Mouse (Mus musculus): ENCODE results near the gene Abhd17c.
"Not testable (repeated sequence)": the region's sequence is repeated elsewhere in the genome, so short reads cannot be mapped to it uniquely, and the experiment has no call there.

The Abhd17c gene

DNA sequence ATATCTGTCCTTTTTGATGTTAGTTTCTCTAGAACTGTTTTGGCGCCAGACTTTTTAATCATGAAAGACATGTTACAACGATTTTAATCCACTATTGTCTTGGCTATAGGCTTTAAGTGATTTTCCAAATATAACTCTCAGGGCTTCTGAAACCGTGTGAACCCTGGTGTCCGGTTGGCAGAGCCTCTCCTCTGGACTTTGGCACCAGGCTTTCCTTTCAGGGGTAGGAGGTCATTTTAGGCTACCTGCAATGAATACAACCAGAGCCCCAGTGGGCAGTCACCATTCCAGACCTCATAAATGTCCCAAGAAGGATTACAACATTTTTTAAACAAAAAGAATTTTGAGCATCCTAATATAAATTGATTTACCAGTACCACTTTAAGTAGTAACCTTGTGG, 1.1 kb upstream of the Abhd17c start:
- DNase-seq (ENCODE audit: low spot score): no peak

DNA sequence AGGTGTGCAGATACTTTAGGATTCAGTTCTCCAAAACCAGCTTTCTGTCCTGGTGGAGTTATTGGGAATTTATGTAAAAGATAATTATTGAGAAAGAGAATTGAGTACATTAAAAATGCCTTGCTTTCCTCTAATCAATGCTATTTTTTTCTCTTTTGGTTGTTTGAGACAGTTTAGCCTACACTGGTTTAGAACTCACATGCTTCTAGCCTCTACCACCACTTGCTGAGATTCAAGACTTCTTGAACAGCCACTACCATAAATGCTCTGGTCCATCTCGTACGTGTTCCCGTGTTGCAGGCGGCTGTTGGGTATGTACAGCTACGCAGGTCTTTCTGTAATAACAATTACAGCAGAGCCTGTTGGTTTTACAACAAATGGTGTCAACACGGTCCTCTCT, 681 bp upstream of the Abhd17c start:
- no peak for DNase-seq (ENCODE audit: low spot score)

DNA sequence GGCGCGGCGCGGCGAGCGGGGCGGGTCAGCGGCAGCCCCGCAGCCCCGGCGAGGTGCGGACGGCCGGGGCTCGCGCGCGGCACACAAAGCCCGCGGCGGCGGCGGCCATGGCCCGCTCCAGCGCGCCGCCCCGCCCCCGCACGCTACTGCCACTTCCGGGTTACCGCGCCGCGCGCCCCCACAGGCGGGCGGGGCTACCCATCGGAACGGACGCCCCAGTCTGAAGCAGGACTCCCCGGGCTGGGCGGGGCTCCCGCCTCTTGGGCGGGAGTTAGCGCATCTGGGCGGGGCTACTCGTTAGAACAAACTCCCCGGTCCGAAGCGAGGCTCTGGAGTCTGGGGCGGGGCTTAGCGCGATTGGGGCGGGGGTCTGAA, 254 bp upstream of the Abhd17c start:
- DNase-seq (ENCODE audit: low spot score): peak; percentile 96

DNA sequence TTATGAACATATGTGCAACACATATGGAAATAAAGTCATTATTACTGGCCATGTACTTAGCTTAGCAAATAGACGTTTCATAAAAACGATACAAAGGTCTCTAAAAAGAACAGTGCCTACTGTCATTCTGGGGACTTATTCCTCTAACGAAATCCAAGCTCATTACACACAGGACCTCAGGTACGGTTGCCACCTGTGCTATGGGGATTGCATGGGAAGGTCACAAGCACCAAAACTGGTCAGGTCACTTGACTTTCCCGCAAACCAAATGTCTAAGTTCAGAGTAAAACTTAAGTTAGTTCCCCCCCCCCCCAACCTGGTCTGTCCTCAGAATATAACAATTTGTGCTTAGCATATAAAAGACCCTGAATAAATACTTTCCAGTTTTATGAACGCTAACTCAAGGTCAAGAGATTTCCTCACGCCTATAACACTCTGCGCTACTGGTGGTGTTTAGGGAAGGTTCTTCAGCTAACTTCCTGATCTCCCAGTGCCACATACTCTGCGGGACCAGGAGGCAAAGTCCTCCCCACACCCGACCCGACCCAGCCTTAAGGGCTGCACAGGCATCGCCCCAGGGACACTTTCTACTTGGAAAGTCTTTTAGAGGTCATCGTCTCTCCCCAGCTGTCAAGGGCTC, 1.2 kb downstream of the Abhd17c start:
- no peak for DNase-seq (ENCODE audit: low spot score)

DNA sequence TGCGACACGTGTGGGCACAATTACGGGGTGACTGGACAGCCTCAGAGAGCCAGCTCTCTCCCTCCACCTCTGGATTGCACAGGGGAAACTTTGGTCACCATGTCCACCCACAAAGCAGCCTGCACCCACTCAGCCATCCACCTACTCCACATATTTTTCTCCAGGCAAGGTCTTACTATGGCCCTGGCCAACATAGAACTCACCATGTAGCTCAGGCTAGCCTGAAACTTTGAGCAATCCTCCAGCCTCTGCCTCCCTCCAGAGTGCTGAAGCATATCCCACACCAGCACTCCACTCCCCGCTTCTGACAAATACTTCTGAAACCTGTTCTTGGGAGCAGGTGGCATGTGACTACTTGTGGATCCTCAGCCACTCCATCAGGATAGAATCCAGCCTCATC, 1.9 kb downstream of the Abhd17c start:
- no peak for DNase-seq (ENCODE audit: low spot score)

DNA sequence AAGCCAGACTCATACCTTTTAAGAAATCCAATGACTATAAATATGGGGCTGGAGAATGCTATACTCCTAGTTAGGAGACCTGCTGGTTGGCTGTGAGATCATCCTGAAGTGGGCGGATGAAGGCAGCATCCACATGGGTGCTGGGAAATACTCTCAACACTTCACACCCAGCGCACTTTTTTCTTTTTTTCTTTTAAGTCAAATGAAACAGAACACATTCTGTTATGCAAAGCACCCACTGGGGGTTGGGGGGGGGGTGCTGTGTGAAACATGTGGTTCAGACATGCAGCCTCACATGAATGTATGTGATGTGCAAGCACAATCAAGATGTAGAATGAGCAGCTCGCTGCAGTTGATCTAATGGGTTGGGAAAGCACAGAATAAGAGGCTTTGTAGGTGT, 2.8 kb downstream of the Abhd17c start:
- no peak for DNase-seq (ENCODE audit: low spot score)

DNA sequence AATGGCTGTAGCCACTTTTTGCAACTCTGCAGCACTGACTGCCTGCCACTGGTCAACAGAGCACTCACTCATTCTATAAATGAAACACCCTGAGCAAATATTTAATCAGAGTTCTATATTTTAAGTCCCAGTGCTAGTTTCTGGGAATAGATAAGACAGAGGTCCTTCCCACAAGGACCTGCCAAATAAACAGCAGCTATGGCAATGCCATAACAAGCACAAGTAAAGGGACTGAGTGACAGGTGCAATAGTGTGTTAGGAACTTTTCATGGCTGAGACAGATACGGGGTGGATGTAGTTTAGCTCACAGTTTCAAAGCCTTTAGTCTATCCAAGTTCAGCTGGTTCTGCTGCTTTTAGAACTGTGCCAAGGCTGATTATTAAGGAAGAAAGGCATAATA, 3.9 kb downstream of the Abhd17c start:
- no peak for DNase-seq (ENCODE audit: low spot score)

DNA sequence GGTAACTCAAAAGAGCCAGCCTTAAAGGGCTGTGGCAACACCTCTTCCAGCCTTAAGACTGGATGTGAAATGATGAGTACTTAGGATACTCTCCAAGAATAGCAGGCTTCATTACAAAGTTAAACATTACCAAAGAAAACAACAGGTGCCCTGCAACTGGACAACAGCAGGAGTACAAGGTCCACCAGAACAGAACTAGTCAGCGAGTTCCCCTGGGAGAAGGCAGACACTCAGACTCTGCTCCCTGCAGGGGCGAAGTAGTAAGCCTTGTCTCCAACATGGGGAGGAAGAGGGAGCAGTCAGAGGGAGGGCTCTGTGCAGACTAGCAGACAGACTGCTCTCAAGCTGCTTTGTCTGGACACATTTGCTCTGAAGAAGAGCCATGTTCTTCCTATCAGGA, 6.1 kb downstream of the Abhd17c start:
- DNase-seq (ENCODE audit: low spot score): peak; percentile 85

DNA sequence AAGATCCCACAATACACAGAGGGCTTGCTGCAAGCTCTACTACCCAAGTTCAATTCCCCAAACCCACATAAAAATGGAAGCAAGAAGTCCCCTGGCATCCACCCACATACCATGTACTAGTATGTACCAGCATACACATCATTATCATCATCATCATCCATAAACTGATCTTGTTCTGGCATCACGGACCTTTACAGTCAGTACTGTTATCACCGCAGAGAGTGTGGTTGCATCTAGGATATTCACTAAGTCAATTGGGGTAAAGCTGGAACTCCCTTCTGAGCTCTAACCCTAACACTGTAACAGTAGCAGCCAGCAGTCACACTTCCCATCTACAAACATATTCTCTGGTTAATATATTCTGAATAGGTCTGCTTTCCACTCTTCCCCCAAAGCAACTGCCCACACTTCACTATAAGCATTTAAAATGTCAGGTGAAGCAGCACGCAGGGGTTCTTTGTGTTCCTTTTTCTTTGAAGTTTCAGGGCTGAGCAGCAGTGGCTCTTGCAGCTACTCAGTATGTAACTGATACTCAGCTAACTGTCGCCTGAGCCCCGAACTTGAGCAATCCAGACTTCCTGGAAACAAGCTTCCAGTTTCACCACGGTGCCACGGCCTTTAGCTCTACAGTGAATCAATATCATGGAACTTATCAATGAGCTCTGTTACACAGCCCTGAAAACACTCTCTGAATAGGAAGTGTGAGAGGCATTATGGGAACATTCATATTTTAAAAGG, 8.8 kb downstream of the Abhd17c start:
- DNase-seq (ENCODE audit: low spot score): no peak

DNA sequence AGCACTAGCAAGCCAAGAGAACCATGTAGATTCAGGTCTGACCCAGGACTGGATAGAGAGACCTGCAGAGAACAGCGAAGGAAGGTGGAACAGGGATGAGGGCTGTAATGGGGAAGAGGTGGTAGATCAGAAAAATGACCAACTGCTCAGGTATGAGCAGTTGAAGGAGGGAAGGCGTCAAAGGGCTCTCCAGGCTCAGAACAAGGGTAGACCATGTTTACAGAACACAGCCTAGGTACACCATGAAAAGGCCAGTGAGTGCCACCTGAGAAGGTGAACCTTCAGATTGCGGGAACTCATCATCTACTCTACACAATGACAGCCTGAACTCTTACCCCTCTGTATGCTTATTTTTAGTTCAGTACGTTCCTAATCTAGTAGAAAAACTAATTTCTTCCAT, 9.5 kb downstream of the Abhd17c start:
- DNase-seq (ENCODE audit: low spot score): no peak

DNA sequence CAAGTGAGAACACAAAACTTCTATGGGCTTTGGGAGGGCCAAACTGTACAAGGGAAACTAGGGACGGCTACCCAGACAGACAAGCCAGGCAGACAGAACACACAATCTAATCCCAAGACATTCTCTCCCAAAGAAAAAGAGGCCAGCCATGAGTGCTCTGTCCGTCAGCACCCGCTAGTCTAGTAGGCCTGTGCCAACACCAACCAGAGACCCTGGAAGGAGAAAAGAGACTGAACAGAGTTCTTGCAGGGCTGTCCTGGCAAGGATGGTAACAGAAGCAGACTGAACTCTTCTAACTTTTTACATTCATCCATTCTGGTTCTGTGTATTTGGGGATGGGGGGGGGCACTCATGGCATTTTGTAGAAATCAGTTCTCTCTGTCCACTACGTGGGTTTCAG, 12.1 kb downstream of the Abhd17c start:
- DNase-seq (ENCODE audit: low spot score): no peak

DNA sequence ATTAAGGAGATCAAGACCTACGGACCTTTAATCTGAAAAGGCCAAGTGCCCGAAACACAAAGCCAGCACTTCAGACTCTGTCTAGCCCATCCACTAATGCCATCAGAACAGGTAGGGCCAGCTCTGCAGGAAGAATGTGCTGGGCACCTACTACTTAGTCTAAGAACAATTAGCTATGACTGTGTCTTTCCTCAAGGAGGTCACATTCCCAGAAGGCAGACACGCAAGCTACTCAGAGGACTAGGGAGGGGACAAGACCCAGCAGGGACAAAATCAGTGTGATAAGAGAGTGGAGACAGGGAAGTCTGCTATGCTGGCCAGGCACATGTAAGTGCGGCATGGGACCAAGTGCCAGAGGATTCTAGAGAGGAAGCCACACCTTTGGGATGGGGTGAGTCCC, 13.0 kb downstream of the Abhd17c start:
- DNase-seq (ENCODE audit: low spot score): no peak

DNA sequence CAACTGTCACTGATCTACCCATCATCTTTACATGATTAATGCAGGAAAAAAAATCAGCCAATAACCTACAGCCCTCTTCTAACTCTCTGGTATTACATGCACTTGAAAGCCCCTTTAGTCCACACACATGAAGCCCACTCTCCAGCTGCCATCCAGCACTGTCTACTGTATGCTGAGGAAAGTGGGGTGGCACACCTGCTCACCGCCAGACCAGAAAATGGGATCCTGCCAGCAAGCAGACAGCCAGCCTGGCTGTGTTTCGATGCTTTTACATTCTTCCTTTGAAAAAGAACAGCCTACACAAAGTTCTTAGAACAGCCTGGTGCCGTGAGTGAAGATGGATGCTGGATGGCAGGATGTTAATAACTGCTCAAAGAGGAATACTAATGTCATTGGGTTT, 13.9 kb downstream of the Abhd17c start:
- no peak for DNase-seq (ENCODE audit: low spot score)

DNA sequence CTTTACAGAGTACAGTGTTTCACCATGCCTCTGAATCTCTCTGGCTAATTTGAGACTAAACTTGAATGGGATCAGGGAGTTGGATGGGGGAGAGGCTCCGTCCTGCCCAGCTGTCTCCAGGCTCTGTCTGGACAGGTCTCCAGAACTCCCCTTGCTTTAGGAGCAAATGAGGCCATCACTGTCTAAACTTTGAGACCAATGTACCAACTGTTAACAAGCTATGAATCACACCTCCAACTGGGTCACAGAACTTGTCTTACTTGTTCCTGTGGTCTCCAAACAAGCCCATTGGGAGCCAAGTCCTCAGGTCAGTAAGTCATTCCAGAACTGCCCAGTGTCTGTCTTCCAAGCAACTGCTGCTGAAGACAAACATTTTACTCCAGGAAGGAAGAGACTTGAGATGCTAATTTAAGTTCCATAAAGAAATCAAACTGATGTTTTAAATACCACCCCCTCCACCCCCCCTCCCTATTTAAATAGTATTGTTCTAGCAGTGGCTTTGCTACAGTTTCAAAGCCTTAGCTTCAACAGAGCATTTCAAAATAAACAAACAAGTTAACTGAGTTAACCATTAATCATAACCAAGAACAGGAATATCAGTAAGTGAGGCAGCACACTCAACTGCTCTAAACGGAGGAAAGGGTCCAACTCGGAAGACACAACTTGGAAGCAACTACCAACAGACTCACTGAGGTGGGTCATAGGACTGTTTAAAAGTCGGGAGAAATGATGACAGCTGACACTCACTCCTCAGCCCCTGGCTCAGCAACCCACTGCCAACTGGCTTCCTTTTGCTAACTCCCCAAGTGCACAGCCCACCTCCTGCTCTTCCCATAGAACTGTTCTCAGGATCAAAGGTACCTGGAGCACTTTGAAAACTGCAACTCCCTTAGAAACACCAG, 15.6 kb downstream of the Abhd17c start:
- peak; percentile 63 for DNase-seq (ENCODE audit: low spot score)

DNA sequence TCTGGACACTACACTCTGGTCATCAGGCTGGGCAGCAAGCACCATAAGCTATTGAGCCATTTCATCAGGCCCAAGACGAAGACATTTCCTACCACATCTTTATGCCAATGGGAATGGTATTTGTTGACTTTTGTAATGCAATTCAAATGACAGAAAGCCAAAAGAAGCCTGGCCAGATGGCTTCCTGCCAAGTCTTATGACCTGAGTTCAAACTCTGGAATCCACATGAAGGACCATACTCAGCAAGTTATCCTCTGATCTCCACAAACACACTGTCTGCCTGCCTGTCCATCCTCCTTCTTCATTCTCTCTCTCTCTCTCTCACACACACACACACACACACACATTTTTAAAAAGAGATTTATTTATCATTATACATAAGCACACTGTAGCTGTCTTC, 19.0 kb downstream of the Abhd17c start:
- peak; percentile 62 for DNase-seq (ENCODE audit: low spot score)

DNA sequence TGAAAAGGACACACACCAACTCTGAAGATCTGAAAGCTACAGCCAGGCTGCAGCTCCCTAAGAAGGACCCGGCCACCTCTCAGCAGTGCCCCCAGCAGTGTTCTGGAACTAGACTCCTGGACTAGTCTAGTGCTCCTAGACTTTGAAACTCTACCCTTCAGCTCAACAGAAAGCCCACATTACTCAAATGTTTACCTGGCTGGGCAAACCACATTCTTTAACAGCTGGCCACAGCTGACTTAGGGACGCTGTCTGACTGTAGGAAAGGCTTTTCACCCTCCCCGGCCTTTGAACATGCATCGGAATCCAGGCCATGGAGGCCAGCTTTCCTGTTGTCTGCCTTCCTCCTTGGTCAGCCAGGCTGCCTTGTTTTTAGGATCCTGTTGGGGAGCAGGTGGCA, 20.0 kb downstream of the Abhd17c start:
- DNase-seq (ENCODE audit: low spot score): peak; percentile 48

DNA sequence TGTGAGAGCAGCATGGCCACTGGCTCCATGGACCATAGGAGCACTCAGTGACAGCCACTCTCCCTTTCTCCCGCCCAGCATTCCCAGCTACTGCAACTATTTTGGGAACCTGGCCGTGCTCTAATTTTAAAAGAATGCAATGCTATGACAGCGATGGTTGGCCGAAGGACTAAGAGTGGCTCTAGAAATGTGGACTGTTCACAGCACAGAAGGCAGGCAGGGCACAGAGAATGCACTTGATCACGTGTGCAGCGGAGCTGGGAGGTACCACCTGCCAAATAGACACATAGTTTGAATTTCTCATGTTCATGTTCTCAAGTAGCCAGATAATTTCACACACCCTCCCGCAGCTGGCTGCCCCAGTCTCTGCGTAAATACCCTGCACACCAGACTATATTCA, 23.0 kb downstream of the Abhd17c start:
- DNase-seq (ENCODE audit: low spot score): no peak

DNA sequence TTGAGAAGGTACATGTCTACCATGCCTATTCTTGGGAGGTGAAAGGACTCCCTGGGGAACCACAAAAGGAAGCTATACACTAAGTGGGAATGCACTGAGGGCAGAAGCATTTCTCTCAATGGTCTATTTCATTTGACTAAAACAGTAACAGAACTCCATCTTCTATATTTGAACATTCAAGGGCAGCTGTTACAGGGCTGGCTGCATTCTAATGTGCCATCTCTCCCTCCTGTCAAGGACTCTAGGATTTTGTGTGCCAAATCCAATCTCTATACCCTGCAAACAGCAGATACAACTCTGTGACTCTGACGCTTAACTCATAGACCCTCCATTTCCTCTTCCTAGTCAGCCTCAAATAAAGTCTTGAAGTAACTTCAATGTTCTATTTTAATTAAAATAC, 26.0 kb downstream of the Abhd17c start:
- DNase-seq (ENCODE audit: low spot score): no peak

DNA sequence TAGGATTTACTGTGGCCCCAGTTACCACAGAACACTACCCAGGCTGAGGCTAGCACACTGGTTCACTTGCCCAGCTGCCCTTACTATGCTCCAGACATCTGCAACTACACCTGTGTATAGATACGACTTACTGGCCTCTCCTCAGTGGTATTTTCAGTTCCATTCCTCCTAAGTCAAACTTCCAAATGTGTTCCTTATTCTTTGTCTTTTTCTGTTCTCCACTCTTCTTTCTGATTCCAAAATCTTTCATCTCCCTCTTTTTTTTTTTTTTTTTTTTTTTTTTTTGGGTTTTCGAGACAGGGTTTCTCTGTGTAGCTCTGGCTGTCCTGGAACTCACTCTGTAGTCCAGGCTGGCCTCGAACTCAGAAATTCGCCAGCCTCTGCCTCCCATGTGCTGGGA, 28.0 kb downstream of the Abhd17c start:
- DNase-seq (ENCODE audit: low spot score): not testable (repeated sequence)

DNA sequence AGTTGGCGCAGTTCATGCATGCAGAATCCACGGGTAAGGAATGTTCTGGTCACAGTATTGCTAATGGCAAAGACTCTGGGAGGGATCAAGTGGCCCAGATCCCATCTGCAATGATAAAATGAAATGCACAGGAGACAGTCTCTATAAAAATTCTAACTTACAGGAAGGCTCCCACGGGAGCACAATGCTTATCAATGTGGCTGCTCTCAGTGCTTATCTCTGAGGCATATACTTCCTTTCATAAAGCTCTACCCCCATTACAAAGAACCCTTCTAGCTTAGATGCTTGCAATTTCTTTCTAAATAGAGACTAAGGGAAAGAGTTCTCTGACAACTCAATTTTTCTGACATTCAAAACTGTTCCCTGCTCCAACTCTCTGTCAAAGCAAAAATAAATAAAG, 29.9 kb downstream of the Abhd17c start:
- DNase-seq (ENCODE audit: low spot score): no peak

DNA sequence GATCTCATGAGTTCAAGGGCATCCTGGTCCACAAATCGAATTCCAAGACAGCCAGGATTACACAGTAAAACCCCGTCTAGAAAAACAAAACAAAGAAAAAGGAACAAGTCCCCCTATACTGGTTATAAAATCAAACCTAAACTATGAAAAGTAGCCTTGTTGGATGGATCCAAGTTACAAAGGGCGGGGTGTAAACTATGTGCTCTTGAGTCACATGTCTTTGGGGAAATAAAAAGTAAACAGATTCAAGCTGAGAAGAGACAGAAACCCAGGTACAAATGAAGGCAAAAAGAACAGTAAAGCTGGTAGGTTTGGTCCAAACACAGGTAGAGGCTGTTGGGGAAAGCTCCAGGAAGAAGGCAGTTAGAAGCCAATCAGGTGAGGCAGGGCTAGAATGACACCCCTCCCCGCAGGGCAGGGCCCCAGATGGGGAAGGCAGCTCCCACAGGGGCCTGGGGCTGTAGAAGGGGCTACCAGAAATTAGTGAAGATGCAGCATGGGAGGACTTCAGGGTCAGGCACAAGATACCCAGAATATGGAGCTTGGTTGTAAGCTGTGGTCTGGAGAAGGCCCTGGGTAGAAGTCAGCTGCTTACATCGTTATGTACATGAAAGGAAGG, 31.4 kb downstream of the Abhd17c start:
- DNase-seq (ENCODE audit: low spot score): no peak

DNA sequence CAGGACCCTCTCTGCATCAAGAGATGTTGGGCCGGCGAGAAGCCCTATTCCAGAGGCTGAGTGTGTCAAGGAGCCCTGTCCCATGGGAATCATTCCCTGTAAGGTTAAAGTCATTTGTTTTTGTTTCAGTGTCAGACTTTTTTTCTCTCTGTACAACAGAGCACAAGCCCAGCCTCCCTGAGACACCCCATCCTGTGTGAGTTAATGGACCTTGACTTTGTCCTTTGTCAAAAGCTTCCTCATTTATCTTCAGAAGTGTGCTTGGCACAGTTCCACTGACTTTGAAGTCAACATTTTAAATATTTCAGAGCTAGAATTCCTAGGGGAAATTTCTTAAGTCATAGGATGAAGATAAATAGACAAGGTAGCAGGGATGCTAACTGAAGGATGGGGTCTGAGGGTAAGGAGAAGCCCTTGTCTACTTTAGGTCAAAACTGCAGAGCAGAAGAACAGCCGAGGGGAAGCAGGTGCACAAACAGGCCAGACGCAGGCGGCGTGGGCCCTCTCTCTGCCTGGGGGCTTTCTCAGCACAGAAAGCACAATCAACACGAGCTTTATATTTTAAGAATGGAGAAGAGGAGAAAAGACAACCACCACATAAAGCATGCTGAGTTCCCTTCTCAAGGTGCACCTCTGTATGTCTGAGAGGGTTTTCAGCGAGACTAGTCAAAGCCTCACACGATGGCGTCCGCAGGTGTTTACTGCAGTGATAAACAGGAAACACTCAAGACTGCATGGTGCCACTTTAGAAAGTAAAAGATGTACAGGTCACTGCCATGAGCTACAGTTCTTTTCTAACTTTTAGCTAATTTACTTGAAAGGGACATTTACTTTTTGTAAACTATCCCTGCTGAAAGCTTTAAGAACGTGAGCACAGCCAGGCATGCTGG, 32.2 kb downstream of the Abhd17c start:
- no peak for DNase-seq (ENCODE audit: low spot score)
